Mouse (Mus musculus) ES-Bruce4 (cell line): ENCODE data around the gene Jsrp1.

Source experiments
- CTCF ChIP-seq: IDR thresholded peaks from one replicate; pipeline ENCODE4 v1.8.1; 2011; ENCODE audit warnings: low read depth, low read length
- EP300 ChIP-seq: IDR thresholded peaks from 2 replicates; pipeline ENCODE4 v1.6.1; 2011; ENCODE audit warnings: low read depth, low read length; ENCODE audit not compliant: insufficient read depth

GRCm38 (mm10) chr10:80857848-80858247 lies 44.5 kb upstream of the Jsrp1 start:
- TF ChIP-seq EP300: no peak
- no peak for TF ChIP-seq CTCF
